Mouse (Mus musculus): ENCODE results near the gene Tle3.

- no peak for TF ChIP-seq CTCF (IDR thresholded peaks at IDR 0.05; ENCODE audit: control insufficient read depth, insufficient read depth, insufficient read length)
- TF ChIP-seq MAX (IDR thresholded peaks at IDR 0.05): no peak
- TF ChIP-seq USF1 (IDR thresholded peaks at IDR 0.05; ENCODE audit: low read depth): no peak
- TF ChIP-seq FOSL1 (IDR thresholded peaks at IDR 0.05; ENCODE audit: insufficient read depth, low read length, poor library complexity, severe bottlenecking): no peak
- no peak for TF ChIP-seq CEBPB (IDR thresholded peaks at IDR 0.05; ENCODE audit: low read depth)
- no peak for TF ChIP-seq MYOD1 (IDR thresholded peaks at IDR 0.05; ENCODE audit: control insufficient read depth, insufficient read length, low read depth)
- no peak for TF ChIP-seq MYOG (IDR thresholded peaks at IDR 0.05; ENCODE audit: control insufficient read depth, extremely low read depth, insufficient read length)
Observed at GRCm38 (mm10) chr9:61339311-61339710, 32.9 kb upstream of the Tle3 start.
